Mouse (Mus musculus): Measurements from ENCODE around the gene Zfp292. TPM values are rescaled to one million over a fixed set of nuclear protein-coding genes. Genes with fewer than 3 reads are reported as not detected.

Gene Zfp292
- polyA plus RNA-seq, 1 experiment from 2014 or later = 26.0 TPM

- no peak overlapping the region for H3K9ac ChIP-seq
- WGBS = 85% methylated on average over 3 of the region's 3 CpGs
These were observed 39.9 kb downstream of the Zfp292 start for GRCm38 (mm10) chr4:34842826-34843225.

GRCm38 (mm10) chr4:34831496-34831895 is 51.3 kb downstream of the Zfp292 start:
- WGBS = 78% methylated on average over 4 of the region's 4 CpGs
- Histone ChIP-seq H3K9me3 (no peaks in the 10 kb centered on the region), H3K27me3 (no peaks in the 10 kb centered on the region), H3K36me3 (peaks cover 59% of the 10 kb centered on the region), H3K9ac (no peak overlapping the region), H3K27ac (no peak overlapping the region), H3K4me2 (replicated peaks) (no peak overlapping the region), H3K4me3 (no peak overlapping the region), H3K4me1 (no peaks in the 10 kb centered on the region)
- ATAC-seq (ENCODE audit: low FRiP score, low read depth) = no peak

More at GRCm38 (mm10) chr4:34842826-34843225, 39.9 kb downstream of the Zfp292 start:
- H3K27ac ChIP-seq = no peak overlapping the region
- no peaks in the 10 kb centered on the region for H3K9me3 ChIP-seq
- H3K4me3 ChIP-seq = no peak overlapping the region
- H3K36me3 ChIP-seq = peaks cover 13% of the 10 kb centered on the region
- ATAC-seq (ENCODE audit: low FRiP score, low read depth) = no peak
- no peaks in the 10 kb centered on the region for H3K27me3 ChIP-seq
- H3K4me1 ChIP-seq = peaks cover 10% of the 10 kb centered on the region; the same call in 1 of the 2 replicates
- no peak overlapping the region for H3K4me2 ChIP-seq (replicated peaks)

GRCm38 (mm10) chr4:34829456-34829855 is 53.3 kb downstream of the Zfp292 start:
- 98% methylated on average over 3 of the region's 3 CpGs for WGBS
- Histone ChIP-seq H3K4me1 (no peaks in the 10 kb centered on the region), H3K27ac (no peak overlapping the region), H3K27me3 (no peaks in the 10 kb centered on the region), H3K4me2 (replicated peaks) (no peak overlapping the region), H3K4me3 (no peak overlapping the region), H3K36me3 (peaks cover 49% of the 10 kb centered on the region), H3K9ac (no peak overlapping the region), H3K9me3 (no peaks in the 10 kb centered on the region)
- ATAC-seq (ENCODE audit: low FRiP score, low read depth) = no peak

- WGBS = 97% methylated on average over 1 of the region's 1 CpGs
- Histone ChIP-seq H3K4me3 (no peak overlapping the region), H3K4me1 (no peaks in the 10 kb centered on the region), H3K27me3 (no peaks in the 10 kb centered on the region), H3K4me2 (replicated peaks) (no peak overlapping the region), H3K9ac (no peak overlapping the region), H3K27ac (no peak overlapping the region), H3K36me3 (peaks cover 32% of the 10 kb centered on the region), H3K9me3 (no peaks in the 10 kb centered on the region)
- ATAC-seq (ENCODE audit: low FRiP score, low read depth) = no peak
These were observed 58.9 kb downstream of the Zfp292 start for GRCm38 (mm10) chr4:34823901-34824300.

- no peaks in the 10 kb centered on the region for H3K4me1 ChIP-seq
- no peak overlapping the region for H3K4me3 ChIP-seq
- no peak for ATAC-seq (ENCODE audit: low FRiP score, low read depth)
- H3K9ac ChIP-seq = no peak overlapping the region
- no peaks in the 10 kb centered on the region for H3K9me3 ChIP-seq
- H3K36me3 ChIP-seq = peaks cover 47% of the 10 kb centered on the region
- no peak overlapping the region for H3K4me2 ChIP-seq (replicated peaks)
- no peaks in the 10 kb centered on the region for H3K27me3 ChIP-seq
- 83% methylated on average over 4 of the region's 4 CpGs for WGBS
- H3K27ac ChIP-seq = no peak overlapping the region
These were observed 62.9 kb downstream of the Zfp292 start for GRCm38 (mm10) chr4:34819904-34820303.

GRCm38 (mm10) chr4:34801166-34802034 is 81.4 kb downstream of the Zfp292 start:
- 88% methylated on average over 14 of the region's 14 CpGs for WGBS
- Histone ChIP-seq H3K4me2 (replicated peaks) (no peak overlapping the region), H3K9me3 (no peaks in the 10 kb centered on the region), H3K36me3 (peaks cover 26% of the 10 kb centered on the region), H3K27me3 (no peaks in the 10 kb centered on the region), H3K4me3 (no peak overlapping the region), H3K4me1 (peaks cover 6% of the 10 kb centered on the region), H3K27ac (no peak overlapping the region), H3K9ac (no peak overlapping the region)
- no peak for ATAC-seq (ENCODE audit: low FRiP score, low read depth)

GRCm38 (mm10) chr4:34798005-34798404 is 84.8 kb downstream of the Zfp292 start:
- H3K9ac ChIP-seq = no peak overlapping the region
- H3K36me3 ChIP-seq = peaks cover 7% of the 10 kb centered on the region
- H3K4me1 ChIP-seq = peaks cover 18% of the 10 kb centered on the region
- WGBS = 92% methylated on average over 2 of the region's 2 CpGs
- ATAC-seq (ENCODE audit: low FRiP score, low read depth) = no peak
- no peak overlapping the region for H3K4me2 ChIP-seq (replicated peaks)
- H3K4me3 ChIP-seq = no peak overlapping the region
- H3K9me3 ChIP-seq = no peaks in the 10 kb centered on the region
- H3K27ac ChIP-seq = no peak overlapping the region
- no peaks in the 10 kb centered on the region for H3K27me3 ChIP-seq

GRCm38 (mm10) chr4:34797294-34797983 is 85.3 kb downstream of the Zfp292 start:
- 80% methylated on average over 8 of the region's 8 CpGs for WGBS
- no peak overlapping the region for H3K9ac ChIP-seq
- no peaks in the 10 kb centered on the region for H3K9me3 ChIP-seq
- peaks cover 18% of the 10 kb centered on the region for H3K4me1 ChIP-seq
- no peak overlapping the region for H3K4me2 ChIP-seq (replicated peaks)
- H3K27ac ChIP-seq = no peak overlapping the region
- peaks cover 7% of the 10 kb centered on the region; the same call in 1 of the 2 replicates for H3K36me3 ChIP-seq
- ATAC-seq (ENCODE audit: low FRiP score, low read depth) = no peak
- no peaks in the 10 kb centered on the region for H3K27me3 ChIP-seq
- no peak overlapping the region for H3K4me3 ChIP-seq

GRCm38 (mm10) chr4:34796294-34796693 is 86.5 kb downstream of the Zfp292 start:
- Histone ChIP-seq H3K4me1 (peaks cover 18% of the 10 kb centered on the region), H3K9ac (no peak overlapping the region), H3K27ac (no peak overlapping the region), H3K27me3 (no peaks in the 10 kb centered on the region), H3K9me3 (no peaks in the 10 kb centered on the region), H3K4me3 (no peak overlapping the region), H3K4me2 (replicated peaks) (no peak overlapping the region), H3K36me3 (no peaks in the 10 kb centered on the region)
- WGBS = 68% methylated on average over 5 of the region's 5 CpGs
- no peak for ATAC-seq (ENCODE audit: low FRiP score, low read depth)

GRCm38 (mm10) chr4:34786476-34786875 is 96.3 kb downstream of the Zfp292 start:
- no peak for ATAC-seq (ENCODE audit: low FRiP score, low read depth)
- no peaks in the 10 kb centered on the region for H3K27me3 ChIP-seq
- no peak overlapping the region for H3K4me2 ChIP-seq (replicated peaks)
- H3K4me3 ChIP-seq = no peak overlapping the region
- 85% methylated on average over 3 of the region's 3 CpGs for WGBS
- H3K9me3 ChIP-seq = no peaks in the 10 kb centered on the region
- H3K4me1 ChIP-seq = no peaks in the 10 kb centered on the region
- no peak overlapping the region for H3K27ac ChIP-seq
- no peak overlapping the region for H3K9ac ChIP-seq
- H3K36me3 ChIP-seq = no peaks in the 10 kb centered on the region

GRCm38 (mm10) chr4:34785646-34786045 is 97.1 kb downstream of the Zfp292 start:
- 66% methylated on average over 2 of the region's 2 CpGs for WGBS
- Histone ChIP-seq H3K36me3 (no peaks in the 10 kb centered on the region), H3K4me3 (no peak overlapping the region), H3K27ac (no peak overlapping the region), H3K9me3 (no peaks in the 10 kb centered on the region), H3K9ac (no peak overlapping the region), H3K27me3 (no peaks in the 10 kb centered on the region), H3K4me2 (replicated peaks) (no peak overlapping the region), H3K4me1 (no peaks in the 10 kb centered on the region)
- no peak for ATAC-seq (ENCODE audit: low FRiP score, low read depth)

GRCm38 (mm10) chr4:34784865-34785264 is 97.9 kb downstream of the Zfp292 start:
- Histone ChIP-seq H3K27me3 (no peaks in the 10 kb centered on the region), H3K4me1 (no peaks in the 10 kb centered on the region), H3K4me3 (no peak overlapping the region), H3K9me3 (no peaks in the 10 kb centered on the region), H3K27ac (no peak overlapping the region), H3K4me2 (replicated peaks) (no peak overlapping the region), H3K36me3 (no peaks in the 10 kb centered on the region), H3K9ac (no peak overlapping the region)
- 55% methylated on average over 5 of the region's 5 CpGs for WGBS
- ATAC-seq (ENCODE audit: low FRiP score, low read depth) = no peak
